Mouse (Mus musculus): ENCODE results near the gene Acrbp.

The Acrbp gene

GRCm38 (mm10) chr6:125071170-125071895 is 21.8 kb downstream of the Acrbp start:
- DNase-seq (ENCODE audit: low read depth, low spot score), result peak; percentile 75

- peak; percentile 65 for DNase-seq (ENCODE audit: low read depth, low spot score)
Measured at GRCm38 (mm10) chr6:125071896-125072279, 22.4 kb downstream of the Acrbp start.

- peak; percentile 35 for DNase-seq (ENCODE audit: low read depth, low spot score)
Measured at GRCm38 (mm10) chr6:125073825-125074224, 24.3 kb downstream of the Acrbp start.

- DNase-seq (ENCODE audit: low read depth, low spot score), result no peak
Measured at GRCm38 (mm10) chr6:125081394-125081793, 31.9 kb downstream of the Acrbp start.

- DNase-seq (ENCODE audit: low read depth, low spot score), result no peak
Measured at GRCm38 (mm10) chr6:125081797-125082560, 32.5 kb downstream of the Acrbp start.

GRCm38 (mm10) chr6:125082801-125083386 is 33.4 kb downstream of the Acrbp start:
- no peak for DNase-seq (ENCODE audit: low read depth, low spot score)

GRCm38 (mm10) chr6:125084424-125084823 is 34.9 kb downstream of the Acrbp start:
- peak; percentile 83 for DNase-seq (ENCODE audit: low read depth, low spot score)

- DNase-seq (ENCODE audit: low read depth, low spot score), result no peak
Measured at GRCm38 (mm10) chr6:125087937-125088336, 38.4 kb downstream of the Acrbp start.

GRCm38 (mm10) chr6:125088561-125089321 is 39.3 kb downstream of the Acrbp start:
- peak; percentile 35 for DNase-seq (ENCODE audit: low read depth, low spot score)

GRCm38 (mm10) chr6:125089521-125090321 is 40.2 kb downstream of the Acrbp start:
- peak; percentile 49 for DNase-seq (ENCODE audit: low read depth, low spot score)

- DNase-seq (ENCODE audit: low read depth, low spot score), result no peak
Measured at GRCm38 (mm10) chr6:125090341-125091085, 41.0 kb downstream of the Acrbp start.

GRCm38 (mm10) chr6:125092372-125092771 is 42.9 kb downstream of the Acrbp start:
- peak; percentile 34 for DNase-seq (ENCODE audit: low read depth, low spot score)

GRCm38 (mm10) chr6:125094843-125095242 is 45.4 kb downstream of the Acrbp start:
- peak; percentile 44 for DNase-seq (ENCODE audit: low read depth, low spot score)

GRCm38 (mm10) chr6:125095391-125096278 is 46.1 kb downstream of the Acrbp start, which contains the start of gene Chd4:
Gene Chd4 (plus strand): TSS chr6:125095981.
- peak; percentile 94 for DNase-seq (ENCODE audit: low read depth, low spot score)

- DNase-seq (ENCODE audit: low read depth, low spot score), result no peak
Measured at GRCm38 (mm10) chr6:125096279-125096596, 46.7 kb downstream of the Acrbp start.

- peak; percentile 75 for DNase-seq (ENCODE audit: low read depth, low spot score)
Measured at GRCm38 (mm10) chr6:125096597-125097345, 47.3 kb downstream of the Acrbp start.

- DNase-seq (ENCODE audit: low read depth, low spot score), result peak; percentile 49
Measured at GRCm38 (mm10) chr6:125097346-125097689, 47.8 kb downstream of the Acrbp start.

- DNase-seq (ENCODE audit: low read depth, low spot score), result no peak
Measured at GRCm38 (mm10) chr6:125097951-125098350, 48.5 kb downstream of the Acrbp start.

- no peak for DNase-seq (ENCODE audit: low read depth, low spot score)
Measured at GRCm38 (mm10) chr6:125098513-125098912, 49.0 kb downstream of the Acrbp start.

Measured in CD4-positive, CD25-positive, alpha-beta regulatory T cell, adult 2 months (primary cell).